Mouse (Mus musculus) cerebellum, adult 11 months (tissue): ENCODE data around the gene Rdh11.

Source experiments
- DNase-seq: peaks from one replicate; pipeline ENCODE4 v3.0.0; 2022

Rdh11 gene

DNA sequence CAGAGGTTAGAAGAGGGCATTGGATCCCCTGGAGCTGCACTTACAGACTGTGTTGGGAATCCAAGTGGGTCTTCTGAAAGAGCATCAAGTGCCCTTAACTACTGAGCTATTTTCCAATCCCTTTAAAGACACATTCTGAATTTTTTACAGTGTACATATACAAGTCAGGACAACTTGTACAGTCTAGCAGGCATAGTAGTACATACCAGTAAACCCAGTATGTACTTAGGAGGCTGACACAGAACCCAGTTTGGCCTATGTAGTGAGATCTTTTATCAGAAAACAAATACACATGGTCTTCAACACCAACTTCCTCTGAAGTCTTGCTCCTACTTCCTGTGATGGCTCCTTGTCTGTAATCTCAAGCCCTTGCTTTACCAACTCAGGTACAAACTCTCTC is 53.1 kb downstream of the Rdh11 start:
- DNase-seq: no peak

DNA sequence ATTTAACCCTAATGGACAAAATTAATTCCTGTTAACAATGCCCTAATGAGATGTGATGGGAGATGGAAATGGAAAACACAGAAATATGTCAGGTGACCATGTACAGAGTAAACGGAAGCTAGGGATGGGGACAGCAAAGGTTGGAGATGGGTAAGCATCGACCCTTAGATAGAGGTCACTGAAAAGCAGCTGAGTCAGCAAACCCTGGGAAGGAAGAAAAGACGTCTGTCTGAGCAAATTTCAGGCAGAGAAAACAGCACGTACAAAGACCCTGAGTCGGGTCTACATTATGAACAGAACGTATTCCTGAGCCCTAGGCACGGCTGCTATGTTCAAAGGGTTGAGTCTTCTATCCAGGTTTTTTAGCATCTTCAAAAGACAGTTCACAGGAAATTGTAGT is 55.1 kb downstream of the Rdh11 start:
- DNase-seq: no peak

DNA sequence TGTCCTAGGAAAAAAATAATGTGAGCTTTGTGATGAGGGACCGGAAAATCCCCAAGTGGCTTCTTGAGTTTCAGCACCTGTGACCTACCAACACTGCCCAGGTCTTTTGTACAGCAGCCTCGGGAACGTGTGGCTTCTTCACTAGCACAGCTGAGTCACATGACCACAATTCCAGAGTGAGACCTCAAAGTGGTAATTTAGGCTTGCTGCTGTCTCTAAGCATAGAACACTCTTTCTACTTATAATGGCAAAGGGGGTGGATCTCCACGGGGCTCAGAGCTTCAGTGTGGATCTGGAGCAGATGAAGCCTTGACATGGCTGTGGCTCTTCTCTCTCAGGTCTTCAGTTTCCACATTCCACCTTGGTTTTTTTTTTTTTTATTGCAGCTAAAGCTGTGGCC is 57.0 kb downstream of the Rdh11 start:
- no peak for DNase-seq

DNA sequence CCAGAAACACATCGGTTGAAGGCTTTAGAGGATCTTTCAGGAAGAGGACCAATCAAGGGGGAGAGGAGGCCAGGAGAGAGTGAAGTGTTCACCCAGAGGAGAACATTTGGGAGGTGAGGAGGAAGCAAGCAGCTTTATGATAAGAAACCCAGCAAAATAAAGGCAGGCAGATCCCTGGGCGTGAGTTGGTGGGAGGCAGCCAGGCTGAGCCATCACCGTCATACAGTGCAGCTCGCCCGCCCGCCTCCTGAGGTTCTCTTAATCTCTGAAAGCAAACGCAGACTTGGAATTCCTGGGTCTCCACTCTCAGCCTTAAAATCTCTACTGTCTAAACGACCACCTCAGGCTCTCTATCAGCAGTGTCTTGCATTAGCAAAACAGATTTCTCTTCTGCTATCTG is 57.4 kb downstream of the Rdh11 start:
- no peak for DNase-seq

DNA sequence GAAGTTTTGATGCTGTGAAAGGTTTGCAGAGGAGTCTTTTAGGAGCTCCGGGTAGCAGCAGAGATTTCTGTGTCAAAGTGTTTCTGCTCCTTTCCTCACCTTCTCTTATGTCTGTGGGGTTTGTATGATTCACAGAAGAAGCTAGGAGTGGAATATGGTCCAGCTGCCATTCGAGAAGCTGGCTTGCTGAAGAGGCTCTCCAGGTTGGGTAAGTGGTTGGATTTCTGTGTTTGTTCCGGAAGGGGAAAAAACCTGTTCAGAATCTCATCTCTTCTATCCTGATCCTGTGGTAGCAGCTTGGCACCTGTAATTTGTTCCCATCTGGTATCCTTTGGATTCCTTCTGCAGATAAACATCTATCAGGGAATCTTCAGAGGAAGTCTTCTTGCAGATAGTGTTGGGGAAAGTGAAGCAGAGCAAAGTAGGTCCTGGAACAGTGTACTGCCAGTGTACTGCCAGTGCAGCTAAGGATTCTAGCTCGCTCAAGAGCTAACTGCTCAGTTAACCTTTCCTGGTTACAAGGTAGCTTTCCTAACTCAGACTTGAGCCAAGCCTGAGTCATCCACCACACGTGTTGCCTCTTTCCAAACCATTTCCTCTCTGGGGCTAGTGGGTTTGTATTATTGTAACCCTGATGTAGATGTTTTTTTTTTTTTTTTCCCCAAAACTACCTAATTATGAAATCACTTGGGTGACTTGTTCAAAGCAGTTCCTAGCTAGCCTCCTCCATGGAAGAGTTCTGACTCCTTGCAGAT is 60.2 kb downstream of the Rdh11 start:
- no peak for DNase-seq

DNA sequence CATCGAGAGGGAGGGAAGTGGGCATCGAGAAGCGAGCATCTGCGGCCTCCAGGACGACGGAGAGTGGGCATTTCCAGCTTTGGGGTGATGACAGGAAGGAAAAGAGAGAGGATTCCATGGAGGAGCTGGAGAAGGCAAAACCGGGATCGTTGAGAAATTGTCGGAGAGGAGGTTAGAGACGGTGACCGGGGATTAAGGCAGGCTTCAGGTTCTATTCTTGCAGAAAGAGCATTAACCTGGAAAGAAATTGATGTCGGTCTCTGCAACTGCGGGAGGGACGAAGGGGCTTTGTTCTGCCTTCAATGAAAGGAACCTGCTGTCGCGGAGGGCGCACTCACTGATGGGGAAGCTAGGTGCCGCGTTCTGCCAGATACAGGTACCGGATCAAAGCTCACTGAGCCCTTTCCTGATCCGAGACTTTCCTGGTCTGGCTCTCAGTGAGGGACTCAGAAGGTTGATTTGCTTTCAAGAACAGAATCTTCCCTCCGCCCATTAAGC is 60.9 kb downstream of the Rdh11 start:
- no peak for DNase-seq

DNA sequence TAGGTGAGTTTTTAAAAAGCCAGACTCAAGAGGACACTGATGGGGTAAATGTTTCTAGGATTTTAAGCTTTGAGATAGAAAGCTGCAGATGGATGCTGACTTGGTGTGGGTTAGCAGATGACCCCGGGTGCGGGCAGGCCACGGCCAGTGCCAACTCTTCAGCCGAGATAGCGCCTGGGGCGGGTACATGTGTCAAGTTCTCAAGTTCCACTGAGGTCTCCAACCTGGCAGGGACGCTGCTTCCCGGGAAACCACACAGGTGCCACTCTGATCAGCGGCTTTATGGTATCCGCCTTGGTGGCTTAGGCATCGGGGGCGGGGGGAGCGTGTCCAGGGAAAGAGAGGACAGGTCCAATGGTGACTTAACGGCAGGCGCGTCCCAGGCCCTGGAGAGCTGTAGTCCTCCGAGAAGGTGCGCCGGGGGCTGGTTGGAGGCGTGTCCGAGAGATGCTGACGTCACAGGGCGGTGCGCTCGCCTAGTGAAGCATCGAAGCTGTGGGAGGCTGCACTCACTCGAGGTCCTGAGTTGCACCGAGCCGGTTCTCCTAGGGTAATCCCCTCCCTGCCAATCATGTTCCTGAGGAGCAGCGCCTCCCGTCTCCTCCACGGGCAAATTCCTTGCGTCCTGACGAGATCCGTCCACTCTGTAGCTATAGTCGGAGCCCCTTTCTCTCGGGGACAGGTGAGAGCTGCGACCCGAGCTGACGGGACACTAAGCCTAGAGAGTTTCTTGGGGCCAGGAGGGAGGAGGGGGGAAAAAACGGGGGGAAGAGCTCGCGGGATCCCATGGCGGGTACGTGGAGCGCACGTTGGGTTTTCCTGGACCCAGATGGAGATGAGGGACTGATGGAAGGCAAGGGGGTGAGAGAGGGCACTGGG is 61.6 kb downstream of the Rdh11 start, which contains the start of gene Arg2:
Gene Arg2 (plus strand): TSS at position 479 of the 879 bp plus-strand sequence.
- peak; percentile 69 for DNase-seq
